Mouse (Mus musculus) stomach, postnatal 0 days (tissue): Measurements from ENCODE around the gene Lclat1.

Experiments
- CTCF ChIP-seq: IDR thresholded peaks from 2 replicates; pipeline ENCODE4 v1.5.1; 2016; ENCODE audit warnings: antibody characterized with exemption, low read depth, mild to moderate bottlenecking, moderate library complexity
- EP300 ChIP-seq: optimal IDR thresholded peaks from 2 replicates; pipeline ENCODE3; 2016; ENCODE audit warnings: antibody characterized with exemption

DNA sequence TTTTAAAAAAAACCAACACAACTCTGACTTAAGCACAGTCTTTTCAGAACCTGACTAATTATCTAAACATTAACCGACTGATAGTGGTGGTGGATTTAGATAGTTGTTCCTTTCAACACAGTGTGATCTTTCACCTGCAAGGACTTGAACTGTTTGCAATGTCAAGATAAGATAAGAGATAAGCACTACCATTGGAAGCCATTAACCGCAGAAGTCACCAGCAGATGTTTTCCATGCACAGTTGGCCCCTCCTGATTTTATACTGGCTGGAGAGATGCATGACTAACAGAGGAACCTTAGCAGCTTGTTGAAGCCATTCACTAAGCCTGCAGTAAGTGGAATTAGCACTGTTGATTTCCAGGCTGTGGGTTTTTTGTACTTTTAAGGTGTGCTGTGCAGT lies 34.7 kb downstream of the Lclat1 start:
- TF ChIP-seq EP300 (no peak), CTCF (no peak)
